Mouse (Mus musculus): Measurements from ENCODE around the gene Rpl23a.

- TF ChIP-seq POLR2A (IDR thresholded peaks at IDR 0.05; ENCODE audit: control insufficient read depth in 1 of 2, insufficient read depth in 1 of 2, low read depth in 1 of 2, low read length in 2 of 2, poor library complexity in 1 of 2), result no peak
- no peak for TF ChIP-seq CTCF (IDR thresholded peaks at IDR 0.05 in 2 of 3, conservative IDR thresholded peaks at IDR 0.05 in 1 of 3; ENCODE audit: control insufficient read depth in 1 of 3, insufficient read depth in 1 of 3, low read depth in 2 of 3, low read length in 3 of 3, poor library complexity in 1 of 3, severe bottlenecking in 1 of 3)
- no peak for TF ChIP-seq EP300 (IDR thresholded peaks at IDR 0.05; ENCODE audit: low read depth in 1 of 2, low read length in 2 of 2)
- TF ChIP-seq SMC3 (IDR thresholded peaks at IDR 0.05; ENCODE audit: low read depth, low read length), result no peak
- TF ChIP-seq ETS1 (IDR thresholded peaks at IDR 0.05; ENCODE audit: low read depth, low read length), result no peak
- TF ChIP-seq NELFE (IDR thresholded peaks at IDR 0.05; ENCODE audit: low read depth, low read length), result no peak
- TF ChIP-seq TAL1 (IDR thresholded peaks at IDR 0.05; ENCODE audit: low read length), result no peak
Observed at GRCm38 (mm10) chr11:78162504-78162903, 20.9 kb downstream of the Rpl23a start.
